Mouse (Mus musculus): Measurements from ENCODE around the gene Elmod3. TPM values are rescaled to one million over a fixed set of nuclear protein-coding genes. Genes with fewer than 3 reads are reported as not detected.

Elmod3 gene
- polyA plus RNA-seq, 1 experiment from 2014 or later, result 15.6 TPM

GRCm38 (mm10) chr6:72519303-72519702, 78.9 kb downstream of the Elmod3 start:
- 40% methylated on average over 8 of the region's 8 CpGs for WGBS
- no peak for ATAC-seq
- H3K9ac ChIP-seq (ENCODE audit: low read depth, low read length), result no peak overlapping the region

GRCm38 (mm10) chr6:72518842-72519241, 79.4 kb downstream of the Elmod3 start:
- Histone ChIP-seq H3K4me1 (ENCODE audit: control insufficient read depth, insufficient read depth, low read length) (peaks cover 9% of the 10 kb centered on the region), H3K9ac (ENCODE audit: low read depth, low read length) (no peak overlapping the region), H3K27ac (ENCODE audit: low read length) (no peak overlapping the region), H3K36me3 (ENCODE audit: control insufficient read depth, insufficient read depth, low read length) (no peaks in the 10 kb centered on the region), H3K4me2 (ENCODE audit: low read depth, low read length) (no peak overlapping the region), H3K27me3 (replicated peaks; ENCODE audit: control insufficient read depth, insufficient read depth, low read length) (no peaks in the 10 kb centered on the region), H3K9me3 (ENCODE audit: control insufficient read depth, low read length) (no peaks in the 10 kb centered on the region), H3K4me3 (ENCODE audit: low read length) (no peak overlapping the region)
- no peak for ATAC-seq
- 76% methylated on average over 1 of the region's 1 CpGs for WGBS

More at GRCm38 (mm10) chr6:72519303-72519702, 78.9 kb downstream of the Elmod3 start:
- Histone ChIP-seq H3K36me3 (ENCODE audit: control insufficient read depth, insufficient read depth, low read length) (no peaks in the 10 kb centered on the region), H3K27me3 (replicated peaks; ENCODE audit: control insufficient read depth, insufficient read depth, low read length) (no peaks in the 10 kb centered on the region), H3K27ac (ENCODE audit: low read length) (no peak overlapping the region), H3K4me1 (ENCODE audit: control insufficient read depth, insufficient read depth, low read length) (peaks cover 9% of the 10 kb centered on the region), H3K4me3 (ENCODE audit: low read length) (no peak overlapping the region), H3K9me3 (ENCODE audit: control insufficient read depth, low read length) (no peaks in the 10 kb centered on the region), H3K4me2 (ENCODE audit: low read depth, low read length) (no peak overlapping the region)

Other genes starting within 250 kb of the Elmod3 start
- gene Tmem150a, start 243.0 kb downstream of the Elmod3 start, polyA plus RNA-seq (2015; fragmentation: Nextera tagmentation; extraction: Ambion mirVana), result 16.4 and 18.0 TPM in 2 replicates
- 159 and 162 TPM in 2 replicates for gene Rnf181, start 231.5 kb downstream of the Elmod3 start, polyA plus RNA-seq (2015; fragmentation: Nextera tagmentation; extraction: Ambion mirVana)
- 17.3 and 17.8 TPM in 2 replicates for gene Vamp5, start 217.9 kb downstream of the Elmod3 start, polyA plus RNA-seq (2015; fragmentation: Nextera tagmentation; extraction: Ambion mirVana)
- gene Vamp8, start 207.7 kb downstream of the Elmod3 start, polyA plus RNA-seq (2015; fragmentation: Nextera tagmentation; extraction: Ambion mirVana), result 251 and 269 TPM in 2 replicates
- gene Ggcx, start 184.1 kb downstream of the Elmod3 start, polyA plus RNA-seq (2015; fragmentation: Nextera tagmentation; extraction: Ambion mirVana), result 20.3 and 23.7 TPM in 2 replicates
- gene Mat2a, start 158.9 kb downstream of the Elmod3 start, polyA plus RNA-seq (2015; fragmentation: Nextera tagmentation; extraction: Ambion mirVana), result 268 and 293 TPM in 2 replicates
- gene Sh2d6, start 76.7 kb downstream of the Elmod3 start, polyA plus RNA-seq (2015; fragmentation: Nextera tagmentation; extraction: Ambion mirVana), result 0.32 and 0.42 TPM in 2 replicates
- 33.1 and 35.2 TPM in 2 replicates for gene Capg, start 54.0 kb downstream of the Elmod3 start, polyA plus RNA-seq (2015; fragmentation: Nextera tagmentation; extraction: Ambion mirVana)
- gene Retsat, start 62 bp upstream of the Elmod3 start, polyA plus RNA-seq (2015; fragmentation: Nextera tagmentation; extraction: Ambion mirVana), result 41.1 and 44.0 TPM in 2 replicates
- 48.8 and 57.5 TPM in 2 replicates for gene Tgoln1, start 18.6 kb upstream of the Elmod3 start, polyA plus RNA-seq (2015; fragmentation: Nextera tagmentation; extraction: Ambion mirVana)
- 8.5 and 11.2 TPM in 2 replicates for gene Tcf7l1, start 190.8 kb upstream of the Elmod3 start, polyA plus RNA-seq (2015; fragmentation: Nextera tagmentation; extraction: Ambion mirVana)